In genomic region chr13:63716498-63716897, GRCm38 (mm10) we compare ENCODE assay signal across 25 mouse cellular contexts.
A peak's percentile ranks its signal among the peaks of the same experiment; 100 is the strongest.
DNase-seq lines count a peak whose midpoint lies in the region; ATAC-seq and TF ChIP-seq lines count a peak whose summit lies in the region.
"Had no signal": no experiment of that assay in that cellular context is flagged by ENCODE, and none has a peak within 500 bp of the region (broad histone marks: within the 10 kb centered on the region; RNA-seq: fewer than 3 reads in every experiment).

No protein-coding gene starts in this region.

- WGBS in kidney, postnatal 0 days: 85% methylated on average over 1 of the region's 1 CpGs
- WGBS in lung, embryonic 16.5 days: 69% methylated on average over 1 of the region's 1 CpGs

- peak; percentile 13 for DNase-seq in adrenal gland, adult 8-10 months
- no peak for DNase-seq in adrenal gland, adult 18-20 months (ENCODE audit: low spot score in 2 of 2)
- DNase-seq in kidney, postnatal 0 days (ENCODE audit: low spot score): peak; percentile 15
- no peak for DNase-seq in kidney, postnatal 14 days
- DNase-seq in lung, postnatal 25 days (ENCODE audit: low spot score): no peak
- peak; percentile 16 for DNase-seq in brain, adult 2 months (ENCODE audit: low read depth, low spot score)
- no peak for DNase-seq in thymus, adult 18-20 months
- DNase-seq: cerebellum, adult 11 months; cerebellum, adult 9-11 months; heart, postnatal 10 days; kidney, adult 2 months; kidney, postnatal 10 days; left cerebral cortex, postnatal 4 days; right cerebral cortex, adult 18-20 months; right cerebral cortex, postnatal 4 days; thymus, postnatal 4 days had no signal

- H3K36me3 ChIP-seq in kidney, postnatal 0 days (ENCODE audit: insufficient read depth, low read length): no peaks in the 10 kb centered on the region
- no peaks in the 10 kb centered on the region for H3K36me3 ChIP-seq in lung, embryonic 16.5 days (ENCODE audit: control insufficient read depth, insufficient read depth, low read length)
- H3K36me3 ChIP-seq: forebrain, embryonic 12.5 days; heart, embryonic 12.5 days; hindbrain, embryonic 12.5 days; midbrain, embryonic 10.5 days had no signal

- H3K4me3 ChIP-seq in kidney, postnatal 0 days (replicated peaks; ENCODE audit: low read depth, low read length): no peak overlapping the region
- H3K4me3 ChIP-seq in lung, embryonic 16.5 days (ENCODE audit: low read length): no peak overlapping the region
- H3K4me3 ChIP-seq: erythroblast, embryonic 14.5 days; forebrain, embryonic 12.5 days; heart, embryonic 12.5 days; hindbrain, embryonic 12.5 days; midbrain, embryonic 10.5 days; myocyte had no signal

- no peaks in the 10 kb centered on the region for H3K27me3 ChIP-seq in kidney, postnatal 0 days (ENCODE audit: insufficient read depth, low read length)
- H3K27me3 ChIP-seq in lung, embryonic 16.5 days (ENCODE audit: control insufficient read depth, insufficient read depth, low read depth, low read length): no peaks in the 10 kb centered on the region
- H3K27me3 ChIP-seq: heart, embryonic 12.5 days; hindbrain, embryonic 12.5 days had no signal

- no peak overlapping the region for H3K27ac ChIP-seq in kidney, postnatal 0 days
- peak overlapping the region; percentile 85 for H3K27ac ChIP-seq in lung, embryonic 16.5 days (ENCODE audit: low read length)
- H3K27ac ChIP-seq: forebrain, embryonic 12.5 days; hindbrain, embryonic 12.5 days; midbrain, embryonic 10.5 days had no signal

- H3K9me3 ChIP-seq in kidney, postnatal 0 days (replicated peaks; ENCODE audit: low read length): no peaks in the 10 kb centered on the region
- peaks cover 5% of the 10 kb centered on the region for H3K9me3 ChIP-seq in lung, embryonic 16.5 days (ENCODE audit: control insufficient read depth, low read length)
- H3K9me3 ChIP-seq: heart, embryonic 12.5 days had no signal

- no peak overlapping the region for H3K4me2 ChIP-seq in kidney, postnatal 0 days (ENCODE audit: low read length)
- no peak overlapping the region for H3K4me2 ChIP-seq in lung, embryonic 16.5 days (ENCODE audit: low read depth, low read length)
- H3K4me2 ChIP-seq: forebrain, embryonic 12.5 days; heart, embryonic 12.5 days; hindbrain, embryonic 12.5 days had no signal

- no peak for ATAC-seq in kidney, postnatal 0 days (replicated peaks; ENCODE audit: low FRiP score, low read depth)
- no peak for ATAC-seq in lung, embryonic 16.5 days (ENCODE audit: low read depth)
- ATAC-seq: CD4-positive, CD25-positive, alpha-beta regulatory T cell, adult 4 months; midbrain, embryonic 16.5 days had no signal

- TF ChIP-seq CTCF in kidney, postnatal 0 days (IDR thresholded peaks at IDR 0.05; ENCODE audit: low read depth): peak; percentile 13; the same call in 1 of the 2 replicates

- H3K9ac ChIP-seq in kidney, postnatal 0 days (ENCODE audit: low read depth, low read length): no peak overlapping the region
- H3K9ac ChIP-seq in lung, embryonic 16.5 days (ENCODE audit: low read length): no peak overlapping the region
- H3K9ac ChIP-seq: forebrain, embryonic 12.5 days; heart, embryonic 12.5 days; hindbrain, embryonic 12.5 days had no signal

- H3K4me1 ChIP-seq in kidney, postnatal 0 days (replicated peaks; ENCODE audit: insufficient read depth, low read length): peaks cover 8% of the 10 kb centered on the region; the same call in 1 of the 2 replicates
- H3K4me1 ChIP-seq in lung, embryonic 16.5 days (replicated peaks; ENCODE audit: control insufficient read depth, insufficient read depth, low read length): peaks cover 49% of the 10 kb centered on the region

Comparison
In these comparisons a context has a peak if more than half of its experiments do, and no peak if none do; other contexts are left out.
1. DNase-seq: peak in adrenal gland, adult 8-10 months (single experiment), kidney, postnatal 0 days (single experiment) and brain, adult 2 months (single experiment); none in adrenal gland, adult 18-20 months (0 of 2), kidney, postnatal 14 days (single experiment), lung, postnatal 25 days (single experiment) and thymus, adult 18-20 months (0 of 2).